Mouse (Mus musculus) CH12.LX (cell line): ENCODE results near the gene Ppp4c. TPM values are rescaled to one million over a fixed set of nuclear protein-coding genes. Genes with fewer than 3 reads are reported as not detected.

Experiments
- DNase-seq: peaks from one replicate; pipeline ENCODE4 v3.0.0-alpha.2; 2013; ENCODE audit errors: extremely low read depth
- H3K27ac ChIP-seq: 2 replicates; pipeline ENCODE4 v1.5.1; 2012; ENCODE audit warnings: low read depth, mild to moderate bottlenecking, control low read depth, moderate library complexity; ENCODE audit not compliant: insufficient read depth
- H3K27me3 ChIP-seq: replicated peaks from 2 replicates; pipeline ENCODE3; 2012; ENCODE audit warnings: inconsistent platforms
- H3K36me3 ChIP-seq, 2 experiments: replicated peaks in 1 of 2; 2 replicates each; pipeline versions ENCODE3 to v1.6.1; 2012; ENCODE audit warnings: inconsistent platforms in 1 of 2, low read length in 1 of 2, mild to moderate bottlenecking in 1 of 2, mixed read lengths in 1 of 2, moderate library complexity in 1 of 2; ENCODE audit not compliant: control insufficient read depth in 1 of 2, insufficient read depth in 1 of 2
- H3K4me1 ChIP-seq, 2 experiments: 2 replicates each; pipeline ENCODE4 v1.6.1; 2012; ENCODE audit warnings: inconsistent platforms in 1 of 2, moderate library complexity in 1 of 2; ENCODE audit not compliant: insufficient read depth in 2 of 2, control insufficient read depth in 1 of 2
- H3K4me2 ChIP-seq: 2 replicates; pipeline ENCODE4 v1.6.1; 2012; ENCODE audit warnings: low read depth, mild to moderate bottlenecking, control low read depth; ENCODE audit not compliant: poor library complexity, insufficient read depth, severe bottlenecking
- H3K4me3 ChIP-seq, 3 experiments: fragments of 150-350 bp in 1 of 3; sonication (generic) in 1 of 3; replicated peaks in 1 of 3; 2 replicates each; pipeline versions ENCODE3 to v1.5.1; 2011 to 2012; ENCODE audit warnings: low read depth in 2 of 3, low read length in 2 of 3, mild to moderate bottlenecking in 2 of 3, moderate library complexity in 2 of 3, control low read depth in 1 of 3, improper control_type of control experiment in 1 of 3, inconsistent platforms in 1 of 3, mixed read lengths in 1 of 3; ENCODE audit not compliant: poor library complexity in 1 of 3
- H3K79me2 ChIP-seq: replicated peaks from 2 replicates; pipeline ENCODE4 v1.6.1; 2012; ENCODE audit warnings: mild to moderate bottlenecking, moderate library complexity; ENCODE audit not compliant: control insufficient read depth, poor library complexity, insufficient read depth, severe bottlenecking; ENCODE audit errors: extremely low read depth
- H3K9ac ChIP-seq: 2 replicates; pipeline ENCODE4 v1.6.1; 2012; ENCODE audit warnings: low read depth, mild to moderate bottlenecking, control low read depth, moderate library complexity; ENCODE audit not compliant: insufficient read depth
- H3K9me3 ChIP-seq: replicated peaks from 2 replicates; pipeline ENCODE3; 2012; ENCODE audit warnings: low read length, inconsistent platforms, mixed read lengths
- BHLHE40 ChIP-seq: IDR thresholded peaks from 2 replicates; pipeline ENCODE4 v1.6.1; 2011; ENCODE audit warnings: mild to moderate bottlenecking, low read depth, low read length, improper control_type of control experiment
- CTCF ChIP-seq, 2 experiments: IDR thresholded peaks in 1 of 2; conservative IDR thresholded peaks in 1 of 2; 2 replicates each; pipeline ENCODE4 v1.5.1; 2011 to 2012; ENCODE audit warnings: low read depth in 2 of 2, low read length in 2 of 2, improper control_type of control experiment in 1 of 2, inconsistent platforms in 1 of 2, mild to moderate bottlenecking in 1 of 2, moderate library complexity in 1 of 2
- ETS1 ChIP-seq: conservative IDR thresholded peaks from 2 replicates; pipeline ENCODE4 v1.6.1; 2012; ENCODE audit warnings: low read depth, mild to moderate bottlenecking, inconsistent platforms, low read length, improper control_type of control experiment, moderate library complexity
- HCFC1 ChIP-seq: IDR thresholded peaks from 2 replicates; pipeline ENCODE4 v1.6.1; 2012; ENCODE audit warnings: low read depth, mild to moderate bottlenecking, inconsistent platforms, low read length, improper control_type of control experiment
- IRF4 ChIP-seq: IDR thresholded peaks from 2 replicates; pipeline ENCODE4 v1.6.1; 2014; ENCODE audit warnings: low read depth, mild to moderate bottlenecking, inconsistent platforms, low read length, improper control_type of control experiment
- JUN ChIP-seq: IDR thresholded peaks from 2 replicates; pipeline ENCODE4 v1.6.1; 2011; ENCODE audit warnings: low read depth, mild to moderate bottlenecking, low read length, improper control_type of control experiment, moderate library complexity; ENCODE audit not compliant: insufficient read depth
- KAT2A ChIP-seq: IDR thresholded peaks from 2 replicates; pipeline ENCODE4 v1.6.1; 2012; ENCODE audit warnings: low read length, improper control_type of control experiment, inconsistent platforms; ENCODE audit not compliant: insufficient replicate concordance
- MAFK ChIP-seq: IDR thresholded peaks from 2 replicates; pipeline ENCODE4 v1.6.1; 2011; ENCODE audit warnings: low read length, improper control_type of control experiment; ENCODE audit not compliant: insufficient replicate concordance
- MAX ChIP-seq: IDR thresholded peaks from 2 replicates; pipeline ENCODE4 v1.6.1; 2011; ENCODE audit warnings: low read length, improper control_type of control experiment
- MEF2A ChIP-seq: IDR thresholded peaks from 2 replicates; pipeline ENCODE4 v1.6.1; 2014; ENCODE audit warnings: low read depth, mild to moderate bottlenecking, inconsistent platforms, low read length, improper control_type of control experiment, borderline replicate concordance
- MXI1 ChIP-seq: IDR thresholded peaks from 2 replicates; pipeline ENCODE4 v1.6.1; 2011; ENCODE audit warnings: mild to moderate bottlenecking, low read depth, low read length, improper control_type of control experiment
- MYC ChIP-seq: IDR thresholded peaks from 2 replicates; pipeline ENCODE4 v1.6.1; 2011; ENCODE audit warnings: low read depth, mild to moderate bottlenecking, improper control_type of control experiment, low read length
- NELFE ChIP-seq: IDR thresholded peaks from 2 replicates; pipeline ENCODE4 v1.6.1; 2011; ENCODE audit warnings: low read depth, low read length, improper control_type of control experiment
- NRF1 ChIP-seq: IDR thresholded peaks from 2 replicates; pipeline ENCODE4 v1.6.1; 2014; ENCODE audit warnings: low read depth, mild to moderate bottlenecking, inconsistent platforms, low read length, improper control_type of control experiment, moderate library complexity
- PAX5 ChIP-seq: IDR thresholded peaks from 2 replicates; pipeline ENCODE4 v1.6.1; 2012; ENCODE audit warnings: low read length, inconsistent platforms, mixed read lengths
- POLR2AphosphoS2 ChIP-seq: IDR thresholded peaks from 2 replicates; pipeline ENCODE4 v1.6.1; 2011; ENCODE audit warnings: low read depth, low read length, improper control_type of control experiment
- RCOR1 ChIP-seq: conservative IDR thresholded peaks from 2 replicates; pipeline ENCODE4 v1.6.1; 2012; ENCODE audit warnings: low read depth, mild to moderate bottlenecking, inconsistent platforms, low read length, improper control_type of control experiment
- SIN3A ChIP-seq: IDR thresholded peaks from 2 replicates; pipeline ENCODE4 v1.6.1; 2012; ENCODE audit warnings: low read length, improper control_type of control experiment, inconsistent platforms
- TBP ChIP-seq: conservative IDR thresholded peaks from 2 replicates; pipeline ENCODE4 v1.6.1; 2011; ENCODE audit warnings: low read depth, low read length, improper control_type of control experiment
- TCF12 ChIP-seq: IDR thresholded peaks from 2 replicates; pipeline ENCODE4 v1.6.1; 2014; ENCODE audit warnings: low read depth, mild to moderate bottlenecking, inconsistent platforms, low read length, improper control_type of control experiment
- UBTF ChIP-seq: IDR thresholded peaks from 2 replicates; pipeline ENCODE4 v1.6.1; 2012; ENCODE audit warnings: low read depth, mild to moderate bottlenecking, inconsistent platforms, low read length, improper control_type of control experiment, moderate library complexity
- USF2 ChIP-seq: conservative IDR thresholded peaks from 2 replicates; pipeline ENCODE4 v1.6.1; 2011; ENCODE audit warnings: low read depth, low read length, improper control_type of control experiment
- ZC3H11A ChIP-seq: IDR thresholded peaks from 2 replicates; pipeline ENCODE4 v1.6.1; 2012; ENCODE audit warnings: low read depth, mild to moderate bottlenecking, inconsistent platforms, low read length, improper control_type of control experiment
- ZKSCAN1 ChIP-seq: IDR thresholded peaks from 2 replicates; pipeline ENCODE4 v1.6.1; 2012; ENCODE audit warnings: low read depth, inconsistent platforms, low read length, improper control_type of control experiment, borderline replicate concordance
- ZMIZ1 ChIP-seq: IDR thresholded peaks from 2 replicates; pipeline ENCODE4 v1.6.1; 2012; ENCODE audit warnings: low read depth, mild to moderate bottlenecking, inconsistent platforms, low read length, improper control_type of control experiment
- dilution Hi-C: fragments of 300-500 bp; cut with MboI; formaldehyde crosslinking; loops from 2 replicates; pipeline ENCODE4 v1.14.3; 2020; ENCODE audit warnings: low sequenced_read_pairs; ENCODE audit not compliant: extremely low pct_unique_long_range_greater_than_20kb, extremely low pct_ligation_motif_present
- in situ Hi-C: fragments of 300-500 bp; cut with MboI; formaldehyde crosslinking; loops from 3 replicates; pipeline ENCODE4 v1.14.3; 2019; ENCODE audit warnings: low sequenced_read_pairs, low pct_ligation_motif_present, low pct_unique_long_range_greater_than_20kb, mixed read lengths
- polyA plus RNA-seq: library from polyadenylated mRNA; unstranded; fragments of >175 nt; gene quantifications from 2 replicates; pipeline ENCODE4 v1.2.1, GENCODE M21; 2012; ENCODE audit warnings: low read depth; ENCODE audit not compliant: insufficient read length
- total RNA-seq, 2 experiments: library from RNA; depleted of rRNA; stranded (reverse); fragments of 300-350 nt in 1 of 2; fragments of >200 nt in 1 of 2; gene quantifications; 2 replicates each; pipeline ENCODE4 v1.2.3; 2012 to 2014

Gene Ppp4c
- total and polyA plus RNA-seq, 3 experiments, result 161 to 213 (median 195) TPM

GRCm38 (mm10) chr7:126760391-126760802 is 31.9 kb downstream of the Ppp4c start:
- Histone ChIP-seq H3K36me3 (peaks cover 21 to 36% of the 10 kb centered on the region in 2 experiments), H3K79me2 (no peaks in the 10 kb centered on the region), H3K27ac (no peak overlapping the region), H3K9me3 (no peaks in the 10 kb centered on the region), H3K4me2 (peak overlapping the region; percentile 88; the same call in 1 of the 2 replicates), H3K4me1 (peaks cover 8 to 44% of the 10 kb centered on the region in 2 experiments), H3K4me3 (peak overlapping the region; percentile 71 to 77 (median 75)), H3K9ac (peak overlapping the region; percentile 50; the same call in 1 of the 2 replicates), H3K27me3 (no peaks in the 10 kb centered on the region)
- no peak for DNase-seq
- in situ Hi-C loops, result no loop called here
- no peak for TF ChIP-seq UBTF
- TF ChIP-seq IRF4, result no peak
- no peak for TF ChIP-seq MAFK
- TF ChIP-seq ZMIZ1, result no peak
- TF ChIP-seq MYC, result no peak
- no peak for TF ChIP-seq RCOR1
- TF ChIP-seq HCFC1, result no peak
- TF ChIP-seq ZKSCAN1, result no peak
- no peak for TF ChIP-seq NELFE
- TF ChIP-seq ETS1, result no peak
- TF ChIP-seq MEF2A, result no peak
- no peak for TF ChIP-seq CTCF (conservative IDR thresholded peaks at IDR 0.05 in 1 of 2, IDR thresholded peaks at IDR 0.05 in 1 of 2; ENCODE audit: low read depth in 2 of 2, low read length in 2 of 2)
- no peak for TF ChIP-seq ZC3H11A
- no peak for TF ChIP-seq TBP
- TF ChIP-seq POLR2AphosphoS2, result no peak
- no peak for TF ChIP-seq USF2
- no peak for TF ChIP-seq NRF1
- no peak for TF ChIP-seq TCF12
- no peak for TF ChIP-seq MAX
- dilution Hi-C loops, result no loop called here

GRCm38 (mm10) chr7:126759672-126760390 is 32.5 kb downstream of the Ppp4c start:
- Histone ChIP-seq H3K27ac (no peak overlapping the region; the same call in 1 of the 2 replicates), H3K9ac (peak overlapping the region; percentile 50), H3K27me3 (no peaks in the 10 kb centered on the region), H3K4me2 (peak overlapping the region; percentile 88), H3K79me2 (no peaks in the 10 kb centered on the region), H3K4me3 (peak overlapping the region; percentile 71 to 77 (median 75)), H3K9me3 (no peaks in the 10 kb centered on the region), H3K36me3 (peaks cover 15 to 31% of the 10 kb centered on the region in 2 experiments), H3K4me1 (peaks cover 8 to 49% of the 10 kb centered on the region in 2 experiments)
- in situ Hi-C loops, result no loop called here
- TF ChIP-seq BHLHE40, result peak; percentile 26; the same call in 1 of the 2 replicates
- TF ChIP-seq TCF12, result peak; percentile 39; the same call in 1 of the 2 replicates
- no peak for TF ChIP-seq UBTF
- peak; percentile 20; the same call in 1 of the 2 replicates for TF ChIP-seq MXI1
- TF ChIP-seq SIN3A, result no peak
- no peak for TF ChIP-seq MAX
- no peak for TF ChIP-seq PAX5
- no peak for TF ChIP-seq KAT2A
- TF ChIP-seq JUN, result no peak
- dilution Hi-C loops, result no loop called here
- no peak for DNase-seq
